Mouse (Mus musculus) CH12.LX (cell line): ENCODE measurements around the gene Tmem185b. TPM values are rescaled to one million over a fixed set of nuclear protein-coding genes. Genes with fewer than 3 reads are reported as not detected.

ENCODE experiments used
- DNase-seq: peaks from one replicate; pipeline ENCODE4 v3.0.0-alpha.2; 2013; ENCODE audit errors: extremely low read depth
- H3K27ac ChIP-seq: 2 replicates; pipeline ENCODE4 v1.5.1; 2012; ENCODE audit warnings: low read depth, mild to moderate bottlenecking, control low read depth, moderate library complexity; ENCODE audit not compliant: insufficient read depth
- H3K27me3 ChIP-seq: replicated peaks from 2 replicates; pipeline ENCODE3; 2012; ENCODE audit warnings: inconsistent platforms
- H3K36me3 ChIP-seq, 2 experiments: replicated peaks in 1 of 2; 2 replicates each; pipeline versions ENCODE3 to v1.6.1; 2012; ENCODE audit warnings: inconsistent platforms in 1 of 2, low read length in 1 of 2, mild to moderate bottlenecking in 1 of 2, mixed read lengths in 1 of 2, moderate library complexity in 1 of 2; ENCODE audit not compliant: control insufficient read depth in 1 of 2, insufficient read depth in 1 of 2
- H3K4me1 ChIP-seq, 2 experiments: 2 replicates each; pipeline ENCODE4 v1.6.1; 2012; ENCODE audit warnings: inconsistent platforms in 1 of 2, moderate library complexity in 1 of 2; ENCODE audit not compliant: insufficient read depth in 2 of 2, control insufficient read depth in 1 of 2
- H3K4me2 ChIP-seq: 2 replicates; pipeline ENCODE4 v1.6.1; 2012; ENCODE audit warnings: low read depth, mild to moderate bottlenecking, control low read depth; ENCODE audit not compliant: poor library complexity, insufficient read depth, severe bottlenecking
- H3K4me3 ChIP-seq, 3 experiments: fragments of 150-350 bp in 1 of 3; sonication (generic) in 1 of 3; replicated peaks in 1 of 3; 2 replicates each; pipeline versions ENCODE3 to v1.5.1; 2011 to 2012; ENCODE audit warnings: low read depth in 2 of 3, low read length in 2 of 3, mild to moderate bottlenecking in 2 of 3, moderate library complexity in 2 of 3, control low read depth in 1 of 3, improper control_type of control experiment in 1 of 3, inconsistent platforms in 1 of 3, mixed read lengths in 1 of 3; ENCODE audit not compliant: poor library complexity in 1 of 3
- H3K79me2 ChIP-seq: replicated peaks from 2 replicates; pipeline ENCODE4 v1.6.1; 2012; ENCODE audit warnings: mild to moderate bottlenecking, moderate library complexity; ENCODE audit not compliant: control insufficient read depth, poor library complexity, insufficient read depth, severe bottlenecking; ENCODE audit errors: extremely low read depth
- H3K9ac ChIP-seq: 2 replicates; pipeline ENCODE4 v1.6.1; 2012; ENCODE audit warnings: low read depth, mild to moderate bottlenecking, control low read depth, moderate library complexity; ENCODE audit not compliant: insufficient read depth
- H3K9me3 ChIP-seq: replicated peaks from 2 replicates; pipeline ENCODE3; 2012; ENCODE audit warnings: low read length, inconsistent platforms, mixed read lengths
- CHD2 ChIP-seq: IDR thresholded peaks from 2 replicates; pipeline ENCODE4 v1.6.1; 2011; ENCODE audit warnings: low read length, improper control_type of control experiment
- E2F4 ChIP-seq: IDR thresholded peaks from 2 replicates; pipeline ENCODE4 v1.6.1; 2011; ENCODE audit warnings: low read depth, low read length, improper control_type of control experiment; ENCODE audit not compliant: insufficient replicate concordance
- ELF1 ChIP-seq: IDR thresholded peaks from 2 replicates; pipeline ENCODE4 v1.6.1; 2014; ENCODE audit warnings: low read depth, mild to moderate bottlenecking, inconsistent platforms, low read length, improper control_type of control experiment
- EP300 ChIP-seq: IDR thresholded peaks from 2 replicates; pipeline ENCODE4 v1.6.1; 2011; ENCODE audit warnings: low read length, improper control_type of control experiment
- GABPA ChIP-seq: IDR thresholded peaks from 2 replicates; pipeline ENCODE4 v1.6.1; 2012; ENCODE audit warnings: low read depth, low read length, improper control_type of control experiment, inconsistent platforms; ENCODE audit not compliant: insufficient replicate concordance
- IRF4 ChIP-seq: IDR thresholded peaks from 2 replicates; pipeline ENCODE4 v1.6.1; 2014; ENCODE audit warnings: low read depth, mild to moderate bottlenecking, inconsistent platforms, low read length, improper control_type of control experiment
- MYC ChIP-seq: IDR thresholded peaks from 2 replicates; pipeline ENCODE4 v1.6.1; 2011; ENCODE audit warnings: low read depth, mild to moderate bottlenecking, improper control_type of control experiment, low read length
- NRF1 ChIP-seq: IDR thresholded peaks from 2 replicates; pipeline ENCODE4 v1.6.1; 2014; ENCODE audit warnings: low read depth, mild to moderate bottlenecking, inconsistent platforms, low read length, improper control_type of control experiment, moderate library complexity
- PAX5 ChIP-seq: IDR thresholded peaks from 2 replicates; pipeline ENCODE4 v1.6.1; 2012; ENCODE audit warnings: low read length, inconsistent platforms, mixed read lengths
- RCOR1 ChIP-seq: conservative IDR thresholded peaks from 2 replicates; pipeline ENCODE4 v1.6.1; 2012; ENCODE audit warnings: low read depth, mild to moderate bottlenecking, inconsistent platforms, low read length, improper control_type of control experiment
- SIN3A ChIP-seq: IDR thresholded peaks from 2 replicates; pipeline ENCODE4 v1.6.1; 2012; ENCODE audit warnings: low read length, improper control_type of control experiment, inconsistent platforms
- SMC3 ChIP-seq: IDR thresholded peaks from 2 replicates; pipeline ENCODE4 v1.6.1; 2011; ENCODE audit warnings: low read depth, low read length, improper control_type of control experiment
- USF2 ChIP-seq: conservative IDR thresholded peaks from 2 replicates; pipeline ENCODE4 v1.6.1; 2011; ENCODE audit warnings: low read depth, low read length, improper control_type of control experiment
- ZC3H11A ChIP-seq: IDR thresholded peaks from 2 replicates; pipeline ENCODE4 v1.6.1; 2012; ENCODE audit warnings: low read depth, mild to moderate bottlenecking, inconsistent platforms, low read length, improper control_type of control experiment
- ZKSCAN1 ChIP-seq: IDR thresholded peaks from 2 replicates; pipeline ENCODE4 v1.6.1; 2012; ENCODE audit warnings: low read depth, inconsistent platforms, low read length, improper control_type of control experiment, borderline replicate concordance
- ZNF384 ChIP-seq: IDR thresholded peaks from 2 replicates; pipeline ENCODE4 v1.6.1; 2012; ENCODE audit warnings: low read depth, low read length, improper control_type of control experiment, inconsistent platforms
- dilution Hi-C: fragments of 300-500 bp; cut with MboI; formaldehyde crosslinking; loops from 2 replicates; pipeline ENCODE4 v1.14.3; 2020; ENCODE audit warnings: low sequenced_read_pairs; ENCODE audit not compliant: extremely low pct_unique_long_range_greater_than_20kb, extremely low pct_ligation_motif_present
- in situ Hi-C: fragments of 300-500 bp; cut with MboI; formaldehyde crosslinking; loops from 3 replicates; pipeline ENCODE4 v1.14.3; 2019; ENCODE audit warnings: low sequenced_read_pairs, low pct_ligation_motif_present, low pct_unique_long_range_greater_than_20kb, mixed read lengths
- polyA plus RNA-seq: library from polyadenylated mRNA; unstranded; fragments of >175 nt; gene quantifications from 2 replicates; pipeline ENCODE4 v1.2.1, GENCODE M21; 2012; ENCODE audit warnings: low read depth; ENCODE audit not compliant: insufficient read length
- total RNA-seq, 2 experiments: library from RNA; depleted of rRNA; stranded (reverse); fragments of 300-350 nt in 1 of 2; fragments of >200 nt in 1 of 2; gene quantifications; 2 replicates each; pipeline ENCODE4 v1.2.3; 2012 to 2014

Tmem185b gene
- total and polyA plus RNA-seq, 3 experiments, result 11.7 to 14.9 (median 13.4) TPM

- no peak overlapping the region for H3K4me2 ChIP-seq
- no peak overlapping the region for H3K27ac ChIP-seq
- in situ Hi-C loops (loop anchor here (25.0 kb wide), 1 partner anchor 390 kb away; no protein-coding TSS in a partner anchor), dilution Hi-C loops (no loop called here)
- H3K27me3 ChIP-seq, result no peaks in the 10 kb centered on the region
- H3K4me1 ChIP-seq, result peaks cover 0 to 38% of the 10 kb centered on the region in 2 experiments; a peak in 2 of 4 replicates
- H3K79me2 ChIP-seq, result no peaks in the 10 kb centered on the region
- no peak overlapping the region for H3K9ac ChIP-seq
- no peak overlapping the region for H3K4me3 ChIP-seq
- DNase-seq, result no peak
- peaks cover 7 to 64% of the 10 kb centered on the region in 2 experiments for H3K36me3 ChIP-seq
- H3K9me3 ChIP-seq, result peaks cover 2% of the 10 kb centered on the region
- no peak for TF ChIP-seq ELF1
- no peak for TF ChIP-seq ZNF384
- TF ChIP-seq ZC3H11A, result no peak
- no peak for TF ChIP-seq ZKSCAN1
- TF ChIP-seq SIN3A, result no peak
- TF ChIP-seq MYC, result no peak
- TF ChIP-seq RCOR1, result no peak
- no peak for TF ChIP-seq E2F4
- TF ChIP-seq IRF4, result no peak
- TF ChIP-seq SMC3, result no peak
- no peak for TF ChIP-seq CHD2
- TF ChIP-seq NRF1, result no peak
- no peak for TF ChIP-seq PAX5
Observed at GRCm38 (mm10) chr1:119476905-119477353, 49.0 kb upstream of the Tmem185b start.

- dilution Hi-C loops, result no loop called here
- Histone ChIP-seq H3K9me3 (peaks cover 2% of the 10 kb centered on the region), H3K36me3 (peaks cover 5 to 55% of the 10 kb centered on the region in 2 experiments), H3K9ac (no peak overlapping the region), H3K27ac (no peak overlapping the region), H3K79me2 (no peaks in the 10 kb centered on the region), H3K4me2 (no peak overlapping the region), H3K4me3 (no peak overlapping the region), H3K27me3 (no peaks in the 10 kb centered on the region), H3K4me1 (peaks cover 0 to 45% of the 10 kb centered on the region in 2 experiments; a peak in 2 of 4 replicates)
- in situ Hi-C loops, result loop anchor here (25.0 kb wide), 1 partner anchor 392 kb away; no protein-coding TSS in a partner anchor
- no peak for DNase-seq
- no peak for TF ChIP-seq USF2
Observed at GRCm38 (mm10) chr1:119479641-119480040, 46.3 kb upstream of the Tmem185b start.

DNA sequence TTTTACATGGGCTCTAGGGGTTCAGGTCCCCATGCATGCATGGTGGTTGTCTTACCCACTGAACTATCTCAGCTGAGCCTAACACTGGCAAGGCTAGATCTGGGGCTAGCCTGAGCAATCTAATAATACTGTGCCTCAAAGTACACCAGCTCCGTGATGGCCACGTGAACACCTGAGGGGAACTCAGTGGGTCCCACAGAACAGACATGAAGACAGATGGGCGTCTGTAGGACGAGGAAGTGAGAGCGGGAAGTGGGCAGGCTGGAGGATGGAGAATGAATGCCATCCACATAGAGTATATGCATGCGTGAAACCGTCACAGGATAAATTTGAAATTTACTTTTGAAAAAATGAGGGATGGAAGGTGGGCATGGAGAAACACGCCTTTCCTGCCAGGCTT lies 45.3 kb upstream of the Tmem185b start:
- peaks cover 0 to 45% of the 10 kb centered on the region in 2 experiments; a peak in 2 of 4 replicates for H3K4me1 ChIP-seq
- no peaks in the 10 kb centered on the region for H3K27me3 ChIP-seq
- no peak for DNase-seq
- no peak overlapping the region for H3K4me2 ChIP-seq
- TF ChIP-seq GABPA (no peak), EP300 (0 out of 2 replicates have a peak, but pooled peaks have one; percentile 11)
- TF ChIP-seq, all 38 proteins: peak for 1
- Histone ChIP-seq H3K36me3 (peaks cover 5 to 46% of the 10 kb centered on the region in 2 experiments), H3K27ac (no peak overlapping the region), H3K79me2 (no peaks in the 10 kb centered on the region), H3K9me3 (peaks cover 2% of the 10 kb centered on the region), H3K9ac (no peak overlapping the region), H3K4me3 (no peak overlapping the region)
- dilution Hi-C loops, result no loop called here
- in situ Hi-C loops, result loop anchor here (25.0 kb wide), 1 partner anchor 393 kb away; no protein-coding TSS in a partner anchor
